Mouse (Mus musculus) urinary bladder, postnatal 14 days (tissue): ENCODE data around the gene Pdia4.
"Not testable (repeated sequence)": the region's sequence is repeated elsewhere in the genome, so short reads cannot be mapped to it uniquely, and the experiment has no call there.

Source experiments
- DNase-seq: peaks from one replicate; pipeline ENCODE4 v3.0.0; 2021; ENCODE audit warnings: low spot score

Gene Pdia4

GRCm38 (mm10) chr6:47813257-47813878 is at the start of gene Pdia4:
Gene Pdia4 (minus strand): TSS chr6:47813430.
- peak; percentile 98 for DNase-seq

GRCm38 (mm10) chr6:47857729-47858128 is 44.5 kb upstream of the Pdia4 start:
- not testable (repeated sequence) for DNase-seq

GRCm38 (mm10) chr6:47857241-47857640 is 44.0 kb upstream of the Pdia4 start:
- no peak for DNase-seq

- DNase-seq = no peak
Measured at GRCm38 (mm10) chr6:47845779-47846178, 32.5 kb upstream of the Pdia4 start.

GRCm38 (mm10) chr6:47842337-47842736 is 29.1 kb upstream of the Pdia4 start:
- DNase-seq = no peak

GRCm38 (mm10) chr6:47841831-47842230 is 28.6 kb upstream of the Pdia4 start:
- DNase-seq = no peak

- no peak for DNase-seq
Measured at GRCm38 (mm10) chr6:47841077-47841476, 27.8 kb upstream of the Pdia4 start.

- no peak for DNase-seq
Measured at GRCm38 (mm10) chr6:47837630-47838029, 24.4 kb upstream of the Pdia4 start.

- DNase-seq = peak; percentile 46
Measured at GRCm38 (mm10) chr6:47835984-47836521, 22.8 kb upstream of the Pdia4 start.

- DNase-seq = peak; percentile 96
Measured at GRCm38 (mm10) chr6:47835482-47835983, 22.3 kb upstream of the Pdia4 start, which contains the start of gene Zfp398. Gene Zfp398 (plus strand): TSS chr6:47835661.

GRCm38 (mm10) chr6:47832220-47832619 is 19.0 kb upstream of the Pdia4 start:
- no peak for DNase-seq

GRCm38 (mm10) chr6:47830104-47831078 is 17.2 kb upstream of the Pdia4 start, which contains the start of gene Zfp786:
Gene Zfp786 (minus strand): TSS chr6:47830867.
- peak; percentile 93 for DNase-seq

GRCm38 (mm10) chr6:47828950-47829349 is 15.7 kb upstream of the Pdia4 start:
- DNase-seq = no peak

GRCm38 (mm10) chr6:47827462-47827861 is 14.2 kb upstream of the Pdia4 start:
- DNase-seq = no peak

- no peak for DNase-seq
Measured at GRCm38 (mm10) chr6:47824241-47824640, 11.0 kb upstream of the Pdia4 start.

GRCm38 (mm10) chr6:47821776-47822175 is 8.5 kb upstream of the Pdia4 start:
- no peak for DNase-seq

GRCm38 (mm10) chr6:47821236-47821635 is 8.0 kb upstream of the Pdia4 start:
- DNase-seq = no peak

- DNase-seq = no peak
Measured at GRCm38 (mm10) chr6:47819626-47820325, 6.5 kb upstream of the Pdia4 start.

GRCm38 (mm10) chr6:47818721-47819120 is 5.5 kb upstream of the Pdia4 start:
- no peak for DNase-seq

- DNase-seq = no peak
Measured at GRCm38 (mm10) chr6:47816151-47816550, 2.9 kb upstream of the Pdia4 start.

- no peak for DNase-seq
Measured at GRCm38 (mm10) chr6:47812271-47812915, 837 bp downstream of the Pdia4 start.
